Mouse (Mus musculus): ENCODE results near the gene Mas1. TPM values are rescaled to one million over a fixed set of nuclear protein-coding genes. Genes with fewer than 3 reads are reported as not detected.

The Mas1 gene
- polyA plus RNA-seq, 1 experiment from 2014 or later = 0.14 TPM

- no peaks in the 10 kb centered on the region for H3K27me3 ChIP-seq
- H3K4me2 ChIP-seq = no peak overlapping the region
- H3K9ac ChIP-seq = no peak overlapping the region
- H3K9me3 ChIP-seq = no peaks in the 10 kb centered on the region
- 89% methylated on average over 10 of the region's 10 CpGs for WGBS
- H3K4me1 ChIP-seq (replicated peaks) = peaks cover 5% of the 10 kb centered on the region; the same call in 1 of the 2 replicates
- no peak for ATAC-seq (ENCODE audit: low read depth)
- no peak overlapping the region for H3K4me3 ChIP-seq
- no peaks in the 10 kb centered on the region for H3K36me3 ChIP-seq
- no peak overlapping the region for H3K27ac ChIP-seq (replicated peaks)
These were observed 1.1 kb downstream of the Mas1 start for GRCm38 (mm10) chr17:12866853-12867252.

DNA sequence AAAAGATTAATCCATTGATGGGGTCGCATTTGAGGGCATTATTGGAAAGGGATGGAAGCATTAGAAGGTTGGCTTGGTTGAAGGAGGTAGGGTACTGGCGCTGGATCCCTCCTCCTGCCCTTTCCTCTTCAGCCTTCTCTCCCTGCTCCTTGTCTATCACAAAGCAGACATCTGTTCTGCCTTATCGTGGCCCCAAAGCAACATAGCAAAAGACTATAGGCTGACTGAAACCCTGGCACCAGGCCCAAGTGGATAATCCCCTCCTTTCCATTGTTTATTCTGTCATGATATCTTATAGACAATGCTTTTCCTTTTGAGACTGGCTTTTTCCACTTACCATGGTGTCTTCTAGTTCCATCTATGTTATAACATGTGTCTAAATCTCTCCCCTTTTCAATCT, 2.5 kb downstream of the Mas1 start:
- no peak overlapping the region for H3K4me2 ChIP-seq
- H3K27me3 ChIP-seq = no peaks in the 10 kb centered on the region
- H3K36me3 ChIP-seq = no peaks in the 10 kb centered on the region
- H3K9ac ChIP-seq = no peak overlapping the region
- H3K4me3 ChIP-seq = no peak overlapping the region
- whole genome bisulfite sequencing = 79% methylated on average over 3 of the region's 3 CpGs
- no peak for ATAC-seq (ENCODE audit: low read depth)
- no peaks in the 10 kb centered on the region for H3K4me1 ChIP-seq (replicated peaks)
- no peaks in the 10 kb centered on the region for H3K9me3 ChIP-seq
- H3K27ac ChIP-seq (replicated peaks) = no peak overlapping the region

- no peak for ATAC-seq (ENCODE audit: low read depth)
- Histone ChIP-seq H3K9me3 (no peaks in the 10 kb centered on the region), H3K9ac (no peak overlapping the region), H3K36me3 (no peaks in the 10 kb centered on the region), H3K27ac (replicated peaks) (no peak overlapping the region), H3K4me1 (replicated peaks) (no peaks in the 10 kb centered on the region), H3K27me3 (no peaks in the 10 kb centered on the region), H3K4me3 (no peak overlapping the region), H3K4me2 (no peak overlapping the region)
These were observed 3.8 kb downstream of the Mas1 start for GRCm38 (mm10) chr17:12864111-12864510.

GRCm38 (mm10) chr17:12859006-12859520, 8.9 kb downstream of the Mas1 start:
- Histone ChIP-seq H3K4me2 (no peak overlapping the region), H3K4me3 (no peak overlapping the region), H3K4me1 (replicated peaks) (no peaks in the 10 kb centered on the region), H3K9me3 (no peaks in the 10 kb centered on the region), H3K27me3 (no peaks in the 10 kb centered on the region), H3K9ac (no peak overlapping the region), H3K36me3 (no peaks in the 10 kb centered on the region), H3K27ac (replicated peaks) (no peak overlapping the region)
- 83% methylated on average over 8 of the region's 8 CpGs for WGBS
- ATAC-seq (ENCODE audit: low read depth) = no peak

GRCm38 (mm10) chr17:12858072-12858471, 9.9 kb downstream of the Mas1 start:
- no peaks in the 10 kb centered on the region for H3K9me3 ChIP-seq
- H3K4me3 ChIP-seq = no peak overlapping the region
- no peak for ATAC-seq (ENCODE audit: low read depth)
- no peak overlapping the region for H3K4me2 ChIP-seq
- no peaks in the 10 kb centered on the region for H3K36me3 ChIP-seq
- H3K4me1 ChIP-seq (replicated peaks) = no peaks in the 10 kb centered on the region
- no peaks in the 10 kb centered on the region for H3K27me3 ChIP-seq
- no peak overlapping the region for H3K27ac ChIP-seq (replicated peaks)
- H3K9ac ChIP-seq = no peak overlapping the region
- 43% methylated on average over 4 of the region's 4 CpGs for WGBS

GRCm38 (mm10) chr17:12857395-12857794, 10.5 kb downstream of the Mas1 start:
- no peak for ATAC-seq (ENCODE audit: low read depth)
- H3K4me1 ChIP-seq (replicated peaks) = no peaks in the 10 kb centered on the region
- no peak overlapping the region for H3K27ac ChIP-seq (replicated peaks)
- no peak overlapping the region for H3K9ac ChIP-seq
- no peak overlapping the region for H3K4me2 ChIP-seq
- no peak overlapping the region for H3K4me3 ChIP-seq
- 67% methylated on average over 3 of the region's 3 CpGs for WGBS
- H3K27me3 ChIP-seq = no peaks in the 10 kb centered on the region
- no peaks in the 10 kb centered on the region for H3K9me3 ChIP-seq
- no peaks in the 10 kb centered on the region for H3K36me3 ChIP-seq

GRCm38 (mm10) chr17:12854386-12854785, 13.6 kb downstream of the Mas1 start:
- no peak overlapping the region for H3K27ac ChIP-seq (replicated peaks)
- H3K9ac ChIP-seq = no peak overlapping the region
- 94% methylated on average over 11 of the region's 11 CpGs for WGBS
- H3K36me3 ChIP-seq = no peaks in the 10 kb centered on the region
- H3K4me3 ChIP-seq = no peak overlapping the region
- no peaks in the 10 kb centered on the region for H3K27me3 ChIP-seq
- no peak for ATAC-seq (ENCODE audit: low read depth)
- H3K4me2 ChIP-seq = no peak overlapping the region
- no peaks in the 10 kb centered on the region for H3K4me1 ChIP-seq (replicated peaks)
- no peaks in the 10 kb centered on the region for H3K9me3 ChIP-seq

DNA sequence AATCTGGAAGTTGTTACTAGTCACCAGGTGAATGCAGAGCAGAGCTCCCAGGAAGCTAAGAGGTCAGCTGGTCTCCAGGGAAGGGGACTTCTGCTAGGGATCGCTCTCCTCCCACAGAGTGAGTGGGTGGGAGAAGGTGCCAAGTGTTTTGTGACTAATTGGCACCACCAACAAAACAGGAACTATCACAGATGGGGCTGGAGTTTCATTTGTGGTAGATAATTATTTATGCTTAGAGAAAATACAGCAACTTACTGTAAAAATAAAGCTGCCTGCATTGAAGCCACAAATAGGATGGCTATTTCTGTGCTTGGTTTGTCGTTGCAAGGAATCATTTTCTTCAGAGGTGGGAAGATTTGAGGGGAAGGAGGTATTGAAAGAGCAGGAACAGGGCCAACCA, 14.1 kb downstream of the Mas1 start:
- Histone ChIP-seq H3K36me3 (no peaks in the 10 kb centered on the region), H3K27me3 (no peaks in the 10 kb centered on the region), H3K27ac (replicated peaks) (no peak overlapping the region), H3K4me2 (no peak overlapping the region), H3K4me3 (no peak overlapping the region), H3K9me3 (no peaks in the 10 kb centered on the region), H3K9ac (no peak overlapping the region), H3K4me1 (replicated peaks) (no peaks in the 10 kb centered on the region)
- WGBS = 78% methylated on average over 2 of the region's 2 CpGs
- no peak for ATAC-seq (ENCODE audit: low read depth)

- no peaks in the 10 kb centered on the region for H3K9me3 ChIP-seq
- 73% methylated on average over 11 of the region's 11 CpGs for WGBS
- no peak overlapping the region for H3K9ac ChIP-seq
- H3K4me3 ChIP-seq = no peak overlapping the region
- ATAC-seq (ENCODE audit: low read depth) = no peak
- no peaks in the 10 kb centered on the region for H3K4me1 ChIP-seq (replicated peaks)
- no peaks in the 10 kb centered on the region for H3K27me3 ChIP-seq
- H3K36me3 ChIP-seq = no peaks in the 10 kb centered on the region
- H3K4me2 ChIP-seq = no peak overlapping the region
- H3K27ac ChIP-seq (replicated peaks) = no peak overlapping the region
These were observed 16.3 kb downstream of the Mas1 start for GRCm38 (mm10) chr17:12851689-12852088.

DNA sequence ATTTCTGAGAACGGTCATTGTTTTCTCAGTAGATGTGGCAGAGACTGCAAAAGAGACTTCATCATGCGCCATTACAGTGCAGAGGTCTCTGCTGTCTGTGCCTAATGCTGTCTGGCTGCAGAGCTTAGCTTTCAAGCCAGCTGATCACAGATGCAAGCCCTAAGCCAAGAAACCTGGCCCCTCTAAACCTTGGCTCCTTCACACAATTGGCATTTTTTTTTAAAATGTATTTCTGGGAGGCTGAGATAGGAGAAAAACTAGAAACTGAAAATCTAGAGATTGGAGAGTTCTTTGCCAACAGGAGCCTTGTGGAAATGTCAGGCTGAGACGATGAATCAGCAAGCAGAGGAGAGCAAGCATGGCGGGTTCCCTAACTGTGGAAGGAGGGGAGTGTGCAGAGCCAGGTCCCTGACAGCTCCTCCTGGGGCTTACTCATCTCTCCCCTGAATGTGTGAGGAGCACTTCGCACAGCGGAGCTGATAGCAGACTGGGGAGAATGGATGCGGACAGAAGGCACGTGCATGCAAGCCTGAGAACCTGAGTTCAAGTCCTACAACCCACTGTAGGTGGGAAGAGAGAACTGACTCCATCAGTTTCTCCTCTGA, 18.1 kb downstream of the Mas1 start:
- no peak for ATAC-seq (ENCODE audit: low read depth)
- Histone ChIP-seq H3K4me1 (replicated peaks) (no peaks in the 10 kb centered on the region), H3K27ac (replicated peaks) (no peak overlapping the region), H3K27me3 (no peaks in the 10 kb centered on the region), H3K9ac (no peak overlapping the region), H3K4me2 (no peak overlapping the region), H3K9me3 (no peaks in the 10 kb centered on the region), H3K4me3 (no peak overlapping the region), H3K36me3 (no peaks in the 10 kb centered on the region)
- WGBS = 87% methylated on average over 8 of the region's 8 CpGs

DNA sequence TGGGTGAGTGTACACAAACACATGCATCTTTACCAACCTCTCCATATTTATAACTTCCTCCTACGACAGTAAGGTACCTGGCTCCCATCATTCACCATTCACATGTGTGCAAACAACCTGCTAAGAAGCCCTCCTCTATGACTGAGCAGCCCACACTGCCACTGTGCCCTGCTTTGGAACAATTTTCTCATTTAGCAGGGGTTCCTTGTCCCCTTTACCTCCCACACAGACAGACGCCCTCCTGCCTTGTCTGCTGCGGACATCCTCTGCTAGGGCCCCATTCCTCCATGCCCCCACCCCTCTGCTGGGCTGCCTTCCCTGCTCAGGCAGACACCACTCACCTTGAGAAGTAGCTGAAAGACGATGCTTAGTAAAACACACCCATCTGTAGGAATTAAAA, 20.2 kb downstream of the Mas1 start:
- WGBS = 74% methylated on average over 4 of the region's 4 CpGs
- no peak for ATAC-seq (ENCODE audit: low read depth)
- H3K36me3 ChIP-seq = no peaks in the 10 kb centered on the region

GRCm38 (mm10) chr17:12846474-12846873, 21.5 kb downstream of the Mas1 start:
- Histone ChIP-seq H3K27me3 (no peaks in the 10 kb centered on the region), H3K9me3 (no peaks in the 10 kb centered on the region), H3K27ac (replicated peaks) (no peak overlapping the region), H3K4me3 (no peak overlapping the region), H3K9ac (no peak overlapping the region), H3K4me2 (no peak overlapping the region), H3K4me1 (replicated peaks) (no peaks in the 10 kb centered on the region), H3K36me3 (no peaks in the 10 kb centered on the region)
- ATAC-seq (ENCODE audit: low read depth) = no peak
- WGBS = 85% methylated on average over 5 of the region's 5 CpGs

More for the DNA sequence above, 20.2 kb downstream of the Mas1 start:
- Histone ChIP-seq H3K27ac (replicated peaks) (no peak overlapping the region), H3K9me3 (no peaks in the 10 kb centered on the region), H3K4me3 (no peak overlapping the region), H3K4me1 (replicated peaks) (no peaks in the 10 kb centered on the region), H3K27me3 (no peaks in the 10 kb centered on the region), H3K9ac (no peak overlapping the region), H3K4me2 (no peak overlapping the region)

DNA sequence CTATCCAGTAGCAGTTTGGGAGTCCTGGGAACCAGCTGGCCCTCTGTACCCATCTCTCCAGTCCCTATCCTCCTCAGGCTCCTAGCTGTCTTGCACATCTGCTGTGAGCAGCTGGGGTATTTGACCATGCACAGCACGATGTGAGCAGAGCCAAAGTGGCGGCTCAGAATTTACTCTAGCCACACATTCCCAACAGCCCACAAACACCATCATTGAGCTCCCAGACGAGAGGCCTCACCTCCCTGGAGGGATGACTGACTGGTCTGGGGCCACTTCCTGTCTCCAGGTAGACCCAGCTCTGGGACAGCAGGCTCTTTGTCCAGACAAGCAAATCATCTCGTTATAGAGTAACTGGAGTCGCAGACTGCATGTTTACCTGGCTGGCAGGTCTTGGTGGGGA, 22.1 kb downstream of the Mas1 start:
- no peak overlapping the region for H3K4me3 ChIP-seq
- no peak for ATAC-seq (ENCODE audit: low read depth)
- 57% methylated on average over 5 of the region's 5 CpGs for WGBS
- H3K27ac ChIP-seq (replicated peaks) = no peak overlapping the region
- H3K27me3 ChIP-seq = no peaks in the 10 kb centered on the region
- H3K4me1 ChIP-seq (replicated peaks) = no peaks in the 10 kb centered on the region
- H3K36me3 ChIP-seq = no peaks in the 10 kb centered on the region
- no peak overlapping the region for H3K4me2 ChIP-seq
- no peak overlapping the region for H3K9ac ChIP-seq
- H3K9me3 ChIP-seq = no peaks in the 10 kb centered on the region
